20 mouse cellular contexts compared by ENCODE assay signal in genomic region chr1:54639076-54639475, GRCm38 (mm10).
DNase-seq lines count a peak whose midpoint lies in the region; ATAC-seq and TF ChIP-seq lines count a peak whose summit lies in the region.
"Had no signal": no experiment of that assay in that cellular context is flagged by ENCODE, and none has a peak within 500 bp of the region (broad histone marks: within the 10 kb centered on the region; RNA-seq: fewer than 3 reads in every experiment).

No protein-coding gene starts in this region.

- no peaks in the 10 kb centered on the region for H3K9me3 ChIP-seq in neural tube, embryonic 13.5 days
- no peaks in the 10 kb centered on the region for H3K9me3 ChIP-seq in neural tube, embryonic 15.5 days (replicated peaks)
- H3K9me3 ChIP-seq in hindbrain, embryonic 11.5 days (ENCODE audit: control insufficient read depth, low read length): no peaks in the 10 kb centered on the region
- no peaks in the 10 kb centered on the region for H3K9me3 ChIP-seq in midbrain, embryonic 10.5 days (replicated peaks)
- no peaks in the 10 kb centered on the region for H3K9me3 ChIP-seq in midbrain, postnatal 0 days (ENCODE audit: low read length)
- H3K9me3 ChIP-seq: embryonic facial prominence, embryonic 15.5 days; G1E; heart, embryonic 15.5 days; kidney, embryonic 15.5 days; limb, embryonic 15.5 days; liver, embryonic 15.5 days had no signal

- H3K4me2 ChIP-seq in neural tube, embryonic 13.5 days: no peak overlapping the region
- H3K4me2 ChIP-seq in neural tube, embryonic 15.5 days: no peak overlapping the region
- H3K4me2 ChIP-seq in hindbrain, embryonic 11.5 days (replicated peaks; ENCODE audit: low read depth, low read length): no peak overlapping the region
- H3K4me2 ChIP-seq in midbrain, postnatal 0 days (ENCODE audit: low read depth, low read length, poor library complexity, severe bottlenecking): no peak overlapping the region
- H3K4me2 ChIP-seq: embryonic facial prominence, embryonic 15.5 days; heart, embryonic 15.5 days; kidney, embryonic 15.5 days; limb, embryonic 15.5 days; liver, embryonic 15.5 days had no signal

- no peaks in the 10 kb centered on the region for H3K36me3 ChIP-seq in neural tube, embryonic 13.5 days
- H3K36me3 ChIP-seq in neural tube, embryonic 15.5 days: no peaks in the 10 kb centered on the region
- no peaks in the 10 kb centered on the region for H3K36me3 ChIP-seq in hindbrain, embryonic 11.5 days (ENCODE audit: control insufficient read depth, insufficient read depth, low read length)
- H3K36me3 ChIP-seq in midbrain, embryonic 10.5 days: no peaks in the 10 kb centered on the region
- no peaks in the 10 kb centered on the region for H3K36me3 ChIP-seq in midbrain, postnatal 0 days (ENCODE audit: insufficient read depth, low read length)
- H3K36me3 ChIP-seq: embryonic facial prominence, embryonic 15.5 days; G1E; heart, embryonic 15.5 days; kidney, embryonic 15.5 days; limb, embryonic 15.5 days; liver, embryonic 15.5 days had no signal

- peaks cover 10% of the 10 kb centered on the region for H3K4me1 ChIP-seq in neural tube, embryonic 13.5 days (replicated peaks)
- peaks cover 7% of the 10 kb centered on the region; the same call in 1 of the 2 replicates for H3K4me1 ChIP-seq in neural tube, embryonic 15.5 days
- no peaks in the 10 kb centered on the region for H3K4me1 ChIP-seq in hindbrain, embryonic 11.5 days (replicated peaks; ENCODE audit: control insufficient read depth, insufficient read depth, low read length)
- H3K4me1 ChIP-seq in midbrain, embryonic 10.5 days: peaks cover 11% of the 10 kb centered on the region; the same call in 1 of the 2 replicates
- H3K4me1 ChIP-seq in midbrain, postnatal 0 days (ENCODE audit: insufficient read depth, low read length): peaks cover 5% of the 10 kb centered on the region; the same call in 1 of the 2 replicates
- H3K4me1 ChIP-seq: embryonic facial prominence, embryonic 15.5 days; kidney, embryonic 15.5 days; liver, embryonic 15.5 days had no signal

- no peak overlapping the region for H3K9ac ChIP-seq in neural tube, embryonic 13.5 days
- no peak overlapping the region for H3K9ac ChIP-seq in neural tube, embryonic 15.5 days (replicated peaks)
- H3K9ac ChIP-seq in hindbrain, embryonic 11.5 days (ENCODE audit: low read depth, low read length): no peak overlapping the region
- no peak overlapping the region for H3K9ac ChIP-seq in midbrain, postnatal 0 days (replicated peaks; ENCODE audit: low read length, poor library complexity, severe bottlenecking)
- H3K9ac ChIP-seq: embryonic facial prominence, embryonic 15.5 days; heart, embryonic 15.5 days; kidney, embryonic 15.5 days; limb, embryonic 15.5 days; liver, embryonic 15.5 days had no signal

- no peak; the same call in 1 of the 2 replicates for ATAC-seq in neural tube, embryonic 13.5 days (ENCODE audit: low read depth)
- ATAC-seq in neural tube, embryonic 15.5 days (ENCODE audit: low FRiP score): no peak
- ATAC-seq in hindbrain, embryonic 11.5 days (ENCODE audit: low FRiP score): peak; percentile 63; the same call in 1 of the 2 replicates
- ATAC-seq in midbrain, postnatal 0 days (ENCODE audit: low FRiP score): no peak
- ATAC-seq: activated CD4-positive, CD25-positive, alpha-beta regulatory T cell, adult 4 months; intestine, postnatal 0 days had no signal

- TF ChIP-seq CTCF in midbrain, postnatal 0 days (IDR thresholded peaks at IDR 0.05): no peak

- no peak for DNase-seq in hindbrain, embryonic 11.5 days (ENCODE audit: low spot score)
- no peak for DNase-seq in midbrain, embryonic 10.5 days (ENCODE audit: low spot score)
- no peak for DNase-seq in midbrain, postnatal 0 days (ENCODE audit: low spot score)
- DNase-seq in frontal cortex, postnatal 14 days (ENCODE audit: low spot score in 2 of 2): no peak
- no peak for DNase-seq in adrenal gland, adult 8-10 months
- no peak for DNase-seq in layer of hippocampus, postnatal 14 days (ENCODE audit: low spot score in 2 of 2)
- DNase-seq: adrenal gland, postnatal 25 days; gastrocnemius, postnatal 14 days; layer of hippocampus, postnatal 36 days; right cerebral cortex, postnatal 25 days had no signal

- no peak overlapping the region for H3K4me3 ChIP-seq in neural tube, embryonic 13.5 days
- no peak overlapping the region for H3K4me3 ChIP-seq in neural tube, embryonic 15.5 days (replicated peaks)
- H3K4me3 ChIP-seq in hindbrain, embryonic 11.5 days (ENCODE audit: low read depth, low read length): no peak overlapping the region
- H3K4me3 ChIP-seq in midbrain, embryonic 10.5 days: no peak overlapping the region
- no peak overlapping the region for H3K4me3 ChIP-seq in midbrain, postnatal 0 days (ENCODE audit: low read depth, low read length)
- H3K4me3 ChIP-seq: embryonic facial prominence, embryonic 15.5 days; heart, embryonic 15.5 days; kidney, embryonic 15.5 days; limb, embryonic 15.5 days; liver, embryonic 15.5 days had no signal

- 0 out of 2 replicates have a peak overlapping the region, but pooled peaks have one; percentile 71 for H3K27ac ChIP-seq in neural tube, embryonic 13.5 days (replicated peaks)
- H3K27ac ChIP-seq in neural tube, embryonic 15.5 days (replicated peaks): no peak overlapping the region
- H3K27ac ChIP-seq in hindbrain, embryonic 11.5 days (ENCODE audit: low read depth, low read length): peak overlapping the region; percentile 71
- H3K27ac ChIP-seq in midbrain, embryonic 10.5 days (replicated peaks): peak overlapping the region; percentile 63; the same call in 1 of the 2 replicates
- peak overlapping the region; percentile 43; the same call in 1 of the 2 replicates for H3K27ac ChIP-seq in midbrain, postnatal 0 days (ENCODE audit: low read depth, low read length)
- H3K27ac ChIP-seq: embryonic facial prominence, embryonic 15.5 days; heart, embryonic 15.5 days; kidney, embryonic 15.5 days; limb, embryonic 15.5 days; liver, embryonic 15.5 days had no signal

- H3K27me3 ChIP-seq in neural tube, embryonic 13.5 days: no peaks in the 10 kb centered on the region
- no peaks in the 10 kb centered on the region for H3K27me3 ChIP-seq in neural tube, embryonic 15.5 days (replicated peaks)
- H3K27me3 ChIP-seq in hindbrain, embryonic 11.5 days (ENCODE audit: control insufficient read depth, insufficient read depth, low read length): no peaks in the 10 kb centered on the region
- no peaks in the 10 kb centered on the region for H3K27me3 ChIP-seq in midbrain, embryonic 10.5 days (ENCODE audit: low read depth, poor library complexity, severe bottlenecking)
- no peaks in the 10 kb centered on the region for H3K27me3 ChIP-seq in midbrain, postnatal 0 days (ENCODE audit: insufficient read depth, low read length)
- H3K27me3 ChIP-seq: embryonic facial prominence, embryonic 15.5 days; heart, embryonic 15.5 days; kidney, embryonic 15.5 days; limb, embryonic 15.5 days; liver, embryonic 15.5 days had no signal

- WGBS in neural tube, embryonic 13.5 days: 90% methylated on average over 2 of the region's 2 CpGs
- 97% methylated on average over 2 of the region's 2 CpGs for WGBS in neural tube, embryonic 15.5 days
- WGBS in hindbrain, embryonic 11.5 days: 81% methylated on average over 2 of the region's 2 CpGs
- WGBS in midbrain, embryonic 10.5 days: 92% methylated on average over 2 of the region's 2 CpGs
- 92% methylated on average over 2 of the region's 2 CpGs for WGBS in midbrain, postnatal 0 days
